Mouse (Mus musculus) embryonic fibroblast, embryonic 13.5 days (primary cell): Measurements from ENCODE around the gene Nlrp1b.

Experiments
- CTCF ChIP-seq: IDR thresholded peaks from 2 replicates; pipeline ENCODE4 v1.5.1; 2011; ENCODE audit warnings: mild to moderate bottlenecking, control low read depth, low read length, moderate library complexity, borderline replicate concordance; ENCODE audit not compliant: insufficient read depth
- POLR2A ChIP-seq: IDR thresholded peaks from 2 replicates; pipeline ENCODE4 v1.6.1; 2011; ENCODE audit warnings: low read depth, mild to moderate bottlenecking, control low read depth, low read length, moderate library complexity

GRCm38 (mm10) chr11:71159439-71160136 lies 70.9 kb downstream of the Nlrp1b start:
- TF ChIP-seq POLR2A (no peak), CTCF (no peak)
